Mouse (Mus musculus) CH12.LX (cell line): Measurements from ENCODE around the gene Capn8. TPM values are rescaled to one million over a fixed set of nuclear protein-coding genes. Genes with fewer than 3 reads are reported as not detected.

Experiments
- DNase-seq: peaks from one replicate; pipeline ENCODE4 v3.0.0-alpha.2; 2013; ENCODE audit errors: extremely low read depth
- H3K27ac ChIP-seq: 2 replicates; pipeline ENCODE4 v1.5.1; 2012; ENCODE audit warnings: low read depth, mild to moderate bottlenecking, control low read depth, moderate library complexity; ENCODE audit not compliant: insufficient read depth
- H3K27me3 ChIP-seq: replicated peaks from 2 replicates; pipeline ENCODE3; 2012; ENCODE audit warnings: inconsistent platforms
- H3K36me3 ChIP-seq, 2 experiments: replicated peaks in 1 of 2; 2 replicates each; pipeline versions ENCODE3 to v1.6.1; 2012; ENCODE audit warnings: inconsistent platforms in 1 of 2, low read length in 1 of 2, mild to moderate bottlenecking in 1 of 2, mixed read lengths in 1 of 2, moderate library complexity in 1 of 2; ENCODE audit not compliant: control insufficient read depth in 1 of 2, insufficient read depth in 1 of 2
- H3K4me1 ChIP-seq, 2 experiments: 2 replicates each; pipeline ENCODE4 v1.6.1; 2012; ENCODE audit warnings: inconsistent platforms in 1 of 2, moderate library complexity in 1 of 2; ENCODE audit not compliant: insufficient read depth in 2 of 2, control insufficient read depth in 1 of 2
- H3K4me2 ChIP-seq: 2 replicates; pipeline ENCODE4 v1.6.1; 2012; ENCODE audit warnings: low read depth, mild to moderate bottlenecking, control low read depth; ENCODE audit not compliant: poor library complexity, insufficient read depth, severe bottlenecking
- H3K4me3 ChIP-seq, 3 experiments: fragments of 150-350 bp in 1 of 3; sonication (generic) in 1 of 3; replicated peaks in 1 of 3; 2 replicates each; pipeline versions ENCODE3 to v1.5.1; 2011 to 2012; ENCODE audit warnings: low read depth in 2 of 3, low read length in 2 of 3, mild to moderate bottlenecking in 2 of 3, moderate library complexity in 2 of 3, control low read depth in 1 of 3, improper control_type of control experiment in 1 of 3, inconsistent platforms in 1 of 3, mixed read lengths in 1 of 3; ENCODE audit not compliant: poor library complexity in 1 of 3
- H3K79me2 ChIP-seq: replicated peaks from 2 replicates; pipeline ENCODE4 v1.6.1; 2012; ENCODE audit warnings: mild to moderate bottlenecking, moderate library complexity; ENCODE audit not compliant: control insufficient read depth, poor library complexity, insufficient read depth, severe bottlenecking; ENCODE audit errors: extremely low read depth
- H3K9ac ChIP-seq: 2 replicates; pipeline ENCODE4 v1.6.1; 2012; ENCODE audit warnings: low read depth, mild to moderate bottlenecking, control low read depth, moderate library complexity; ENCODE audit not compliant: insufficient read depth
- H3K9me3 ChIP-seq: replicated peaks from 2 replicates; pipeline ENCODE3; 2012; ENCODE audit warnings: low read length, inconsistent platforms, mixed read lengths
- JUN ChIP-seq: IDR thresholded peaks from 2 replicates; pipeline ENCODE4 v1.6.1; 2011; ENCODE audit warnings: low read depth, mild to moderate bottlenecking, low read length, improper control_type of control experiment, moderate library complexity; ENCODE audit not compliant: insufficient read depth
- KAT2A ChIP-seq: IDR thresholded peaks from 2 replicates; pipeline ENCODE4 v1.6.1; 2012; ENCODE audit warnings: low read length, improper control_type of control experiment, inconsistent platforms; ENCODE audit not compliant: insufficient replicate concordance
- RAD21 ChIP-seq: IDR thresholded peaks from 2 replicates; pipeline ENCODE4 v1.6.1; 2011; ENCODE audit warnings: low read depth, mild to moderate bottlenecking, low read length, improper control_type of control experiment, moderate library complexity
- SIN3A ChIP-seq: IDR thresholded peaks from 2 replicates; pipeline ENCODE4 v1.6.1; 2012; ENCODE audit warnings: low read length, improper control_type of control experiment, inconsistent platforms
- UBTF ChIP-seq: IDR thresholded peaks from 2 replicates; pipeline ENCODE4 v1.6.1; 2012; ENCODE audit warnings: low read depth, mild to moderate bottlenecking, inconsistent platforms, low read length, improper control_type of control experiment, moderate library complexity
- ZC3H11A ChIP-seq: IDR thresholded peaks from 2 replicates; pipeline ENCODE4 v1.6.1; 2012; ENCODE audit warnings: low read depth, mild to moderate bottlenecking, inconsistent platforms, low read length, improper control_type of control experiment
- ZMIZ1 ChIP-seq: IDR thresholded peaks from 2 replicates; pipeline ENCODE4 v1.6.1; 2012; ENCODE audit warnings: low read depth, mild to moderate bottlenecking, inconsistent platforms, low read length, improper control_type of control experiment
- ZNF384 ChIP-seq: IDR thresholded peaks from 2 replicates; pipeline ENCODE4 v1.6.1; 2012; ENCODE audit warnings: low read depth, low read length, improper control_type of control experiment, inconsistent platforms
- dilution Hi-C: fragments of 300-500 bp; cut with MboI; formaldehyde crosslinking; loops from 2 replicates; pipeline ENCODE4 v1.14.3; 2020; ENCODE audit warnings: low sequenced_read_pairs; ENCODE audit not compliant: extremely low pct_unique_long_range_greater_than_20kb, extremely low pct_ligation_motif_present
- in situ Hi-C: fragments of 300-500 bp; cut with MboI; formaldehyde crosslinking; loops from 3 replicates; pipeline ENCODE4 v1.14.3; 2019; ENCODE audit warnings: low sequenced_read_pairs, low pct_ligation_motif_present, low pct_unique_long_range_greater_than_20kb, mixed read lengths
- polyA plus RNA-seq: library from polyadenylated mRNA; unstranded; fragments of >175 nt; gene quantifications from 2 replicates; pipeline ENCODE4 v1.2.1, GENCODE M21; 2012; ENCODE audit warnings: low read depth; ENCODE audit not compliant: insufficient read length
- total RNA-seq, 2 experiments: library from RNA; depleted of rRNA; stranded (reverse); fragments of 300-350 nt in 1 of 2; fragments of >200 nt in 1 of 2; gene quantifications; 2 replicates each; pipeline ENCODE4 v1.2.3; 2012 to 2014

The Capn8 gene
- total and polyA plus RNA-seq, 3 experiments, result not detected

GRCm38 (mm10) chr1:182518143-182518680 lies 46.6 kb upstream of the Capn8 start:
- no peak for DNase-seq
- no peak overlapping the region for H3K4me3 ChIP-seq

GRCm38 (mm10) chr1:182518811-182519210 lies 46.0 kb upstream of the Capn8 start:
- H3K9ac ChIP-seq, result no peak overlapping the region
- H3K79me2 ChIP-seq, result no peaks in the 10 kb centered on the region; the same call in 1 of the 2 replicates
- H3K27ac ChIP-seq, result no peak overlapping the region
- no peak overlapping the region for H3K4me2 ChIP-seq
- no peaks in the 10 kb centered on the region for H3K9me3 ChIP-seq
- H3K4me3 ChIP-seq, result no peak overlapping the region
- in situ Hi-C loops, result loop anchor here (25.0 kb wide), 1 partner anchor 632 kb away; no protein-coding TSS in a partner anchor
- DNase-seq, result no peak
- H3K4me1 ChIP-seq, result peaks cover 4 to 42% of the 10 kb centered on the region in 2 experiments
- H3K27me3 ChIP-seq, result peaks cover 2% of the 10 kb centered on the region
- peaks cover 0 to 2% of the 10 kb centered on the region in 2 experiments for H3K36me3 ChIP-seq
- TF ChIP-seq JUN (no peak), RAD21 (no peak), UBTF (no peak)
- TF ChIP-seq, all 38 proteins: peak for 0
- dilution Hi-C loops, result no loop called here

More at GRCm38 (mm10) chr1:182518143-182518680, 46.6 kb upstream of the Capn8 start:
- TF ChIP-seq JUN (no peak), ZNF384 (no peak), ZC3H11A (no peak)
- Histone ChIP-seq H3K9me3 (no peaks in the 10 kb centered on the region), H3K27me3 (peaks cover 2% of the 10 kb centered on the region), H3K9ac (peak overlapping the region; percentile 86; the same call in 1 of the 2 replicates), H3K4me2 (no peak overlapping the region), H3K36me3 (peaks cover 0 to 2% of the 10 kb centered on the region in 2 experiments), H3K27ac (no peak overlapping the region), H3K4me1 (peaks cover 9 to 48% of the 10 kb centered on the region in 2 experiments), H3K79me2 (no peaks in the 10 kb centered on the region; the same call in 1 of the 2 replicates)
- dilution Hi-C loops (no loop called here), in situ Hi-C loops (loop anchor here (25.0 kb wide), 1 partner anchor 631 kb away; no protein-coding TSS in a partner anchor)

- DNase-seq, result no peak
- no peak overlapping the region for H3K4me3 ChIP-seq
- peak overlapping the region; percentile 64 for H3K9ac ChIP-seq
- H3K79me2 ChIP-seq, result no peaks in the 10 kb centered on the region; the same call in 1 of the 2 replicates
- TF ChIP-seq SIN3A (no peak), ZMIZ1 (no peak), KAT2A (no peak)
- dilution Hi-C loops (no loop called here), in situ Hi-C loops (loop anchor here (25.0 kb wide), 1 partner anchor 632 kb away; no protein-coding TSS in a partner anchor)
- H3K4me2 ChIP-seq, result peak overlapping the region; percentile 69
- peaks cover 2% of the 10 kb centered on the region for H3K27me3 ChIP-seq
- H3K9me3 ChIP-seq, result no peaks in the 10 kb centered on the region
- H3K36me3 ChIP-seq, result peaks cover 0 to 2% of the 10 kb centered on the region in 2 experiments
- peaks cover 4 to 41% of the 10 kb centered on the region in 2 experiments for H3K4me1 ChIP-seq
- no peak overlapping the region; the same call in 1 of the 2 replicates for H3K27ac ChIP-seq
Observed at GRCm38 (mm10) chr1:182519341-182519740, 45.5 kb upstream of the Capn8 start.
